Mouse (Mus musculus): ENCODE data around the gene Sema4f. TPM values are rescaled to one million over a fixed set of nuclear protein-coding genes. Genes with fewer than 3 reads are reported as not detected.

Sema4f gene
- polyA plus RNA-seq, 1 experiment from 2014 or later = 1.1 TPM

DNA sequence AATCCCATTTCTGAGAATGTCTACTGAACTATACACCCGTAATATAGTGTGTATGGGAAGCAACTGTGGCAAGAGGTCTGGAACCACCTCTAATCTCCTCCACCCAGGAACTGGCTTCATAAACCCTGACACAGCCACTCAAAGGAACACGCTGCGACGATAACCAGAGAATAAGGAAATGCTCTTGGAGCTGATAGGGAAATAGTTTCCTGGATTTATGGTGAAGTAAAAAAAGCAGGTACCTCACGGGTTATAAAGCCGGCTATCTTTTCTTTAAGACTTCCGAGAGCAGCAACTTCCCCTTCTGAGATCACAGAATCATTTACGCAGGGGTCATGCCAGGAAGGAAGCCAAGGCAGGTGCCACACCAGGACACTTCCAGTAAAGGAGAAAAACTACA lies 37.0 kb downstream of the Sema4f start:
- Histone ChIP-seq H3K9me3 (ENCODE audit: control insufficient read depth, low read length) (no peaks in the 10 kb centered on the region), H3K4me1 (ENCODE audit: control insufficient read depth, insufficient read depth, low read length) (no peaks in the 10 kb centered on the region), H3K4me2 (no peak overlapping the region), H3K36me3 (ENCODE audit: control insufficient read depth, insufficient read depth, low read length) (no peaks in the 10 kb centered on the region), H3K27me3 (ENCODE audit: control insufficient read depth, insufficient read depth, low read length) (no peaks in the 10 kb centered on the region), H3K9ac (ENCODE audit: low read length) (no peak overlapping the region), H3K27ac (ENCODE audit: low read depth, low read length) (no peak overlapping the region), H3K4me3 (ENCODE audit: low read depth, low read length) (no peak overlapping the region)
- no peak for DNase-seq (ENCODE audit: low spot score, missing footprints)
- WGBS = 87% methylated on average over 8 of the region's 8 CpGs
- no peak for ATAC-seq (ENCODE audit: low FRiP score)

GRCm38 (mm10) chr6:82898745-82899144 lies 40.8 kb downstream of the Sema4f start:
- H3K4me2 ChIP-seq = no peak overlapping the region
- no peaks in the 10 kb centered on the region for H3K4me1 ChIP-seq (ENCODE audit: control insufficient read depth, insufficient read depth, low read length)
- no peak overlapping the region for H3K27ac ChIP-seq (ENCODE audit: low read depth, low read length)
- H3K27me3 ChIP-seq (ENCODE audit: control insufficient read depth, insufficient read depth, low read length) = no peaks in the 10 kb centered on the region
- H3K36me3 ChIP-seq (ENCODE audit: control insufficient read depth, insufficient read depth, low read length) = no peaks in the 10 kb centered on the region
- H3K9ac ChIP-seq (ENCODE audit: low read length) = no peak overlapping the region
- ATAC-seq (ENCODE audit: low FRiP score) (no peak), DNase-seq (ENCODE audit: low spot score, missing footprints) (no peak)
- H3K9me3 ChIP-seq (ENCODE audit: control insufficient read depth, low read length) = no peaks in the 10 kb centered on the region
- 68% methylated on average over 4 of the region's 4 CpGs for WGBS
- H3K4me3 ChIP-seq (ENCODE audit: low read depth, low read length) = no peak overlapping the region

DNA sequence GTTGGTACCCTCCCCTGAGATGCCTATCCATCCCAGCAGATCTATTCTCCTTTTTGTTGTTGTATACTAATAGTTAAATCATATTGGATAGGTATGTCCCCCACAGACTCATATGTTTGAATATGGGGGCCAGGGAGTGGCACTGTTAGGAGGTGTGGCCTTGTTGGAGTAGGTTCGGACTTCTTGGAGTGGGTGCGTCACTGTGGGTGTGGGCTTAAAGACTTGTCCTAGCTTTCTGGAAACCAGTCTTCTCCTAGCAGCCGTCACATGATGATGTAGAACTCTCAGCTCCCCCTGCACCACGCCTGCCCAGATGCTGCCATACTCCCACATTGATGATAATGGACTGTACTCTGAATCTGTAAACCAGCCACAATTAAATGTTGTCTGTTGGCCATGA lies 41.3 kb downstream of the Sema4f start:
- no peaks in the 10 kb centered on the region for H3K4me1 ChIP-seq (ENCODE audit: control insufficient read depth, insufficient read depth, low read length)
- H3K4me3 ChIP-seq (ENCODE audit: low read depth, low read length) = no peak overlapping the region
- ATAC-seq (ENCODE audit: low FRiP score) (no peak), DNase-seq (ENCODE audit: low spot score, missing footprints) (no peak)
- H3K9ac ChIP-seq (ENCODE audit: low read length) = no peak overlapping the region
- H3K36me3 ChIP-seq (ENCODE audit: control insufficient read depth, insufficient read depth, low read length) = no peaks in the 10 kb centered on the region
- no peaks in the 10 kb centered on the region for H3K9me3 ChIP-seq (ENCODE audit: control insufficient read depth, low read length)
- H3K27ac ChIP-seq (ENCODE audit: low read depth, low read length) = no peak overlapping the region
- H3K4me2 ChIP-seq = no peak overlapping the region
- 90% methylated on average over 4 of the region's 4 CpGs for WGBS
- H3K27me3 ChIP-seq (ENCODE audit: control insufficient read depth, insufficient read depth, low read length) = no peaks in the 10 kb centered on the region

- WGBS = 38% methylated on average over 3 of the region's 3 CpGs
These were observed 42.3 kb downstream of the Sema4f start for GRCm38 (mm10) chr6:82897311-82897710.

GRCm38 (mm10) chr6:82893415-82893814 lies 46.2 kb downstream of the Sema4f start:
- 59% methylated on average over 3 of the region's 3 CpGs for WGBS
- Histone ChIP-seq H3K4me2 (no peak overlapping the region), H3K9me3 (ENCODE audit: control insufficient read depth, low read length) (no peaks in the 10 kb centered on the region), H3K4me1 (ENCODE audit: control insufficient read depth, insufficient read depth, low read length) (no peaks in the 10 kb centered on the region), H3K36me3 (ENCODE audit: control insufficient read depth, insufficient read depth, low read length) (no peaks in the 10 kb centered on the region), H3K27me3 (ENCODE audit: control insufficient read depth, insufficient read depth, low read length) (no peaks in the 10 kb centered on the region), H3K27ac (ENCODE audit: low read depth, low read length) (no peak overlapping the region), H3K9ac (ENCODE audit: low read length) (no peak overlapping the region), H3K4me3 (ENCODE audit: low read depth, low read length) (no peak overlapping the region)
- no peak for ATAC-seq (ENCODE audit: low FRiP score)
- no peak for DNase-seq (ENCODE audit: low spot score, missing footprints)

More at GRCm38 (mm10) chr6:82897311-82897710, 42.3 kb downstream of the Sema4f start:
- no peaks in the 10 kb centered on the region for H3K9me3 ChIP-seq (ENCODE audit: control insufficient read depth, low read length)
- ATAC-seq (ENCODE audit: low FRiP score) (no peak), DNase-seq (ENCODE audit: low spot score, missing footprints) (no peak)
- H3K27me3 ChIP-seq (ENCODE audit: control insufficient read depth, insufficient read depth, low read length) = no peaks in the 10 kb centered on the region
- no peak overlapping the region for H3K9ac ChIP-seq (ENCODE audit: low read length)
- H3K27ac ChIP-seq (ENCODE audit: low read depth, low read length) = no peak overlapping the region
- H3K4me3 ChIP-seq (ENCODE audit: low read depth, low read length) = no peak overlapping the region
- H3K4me2 ChIP-seq = no peak overlapping the region
- H3K36me3 ChIP-seq (ENCODE audit: control insufficient read depth, insufficient read depth, low read length) = no peaks in the 10 kb centered on the region
- H3K4me1 ChIP-seq (ENCODE audit: control insufficient read depth, insufficient read depth, low read length) = no peaks in the 10 kb centered on the region

DNA sequence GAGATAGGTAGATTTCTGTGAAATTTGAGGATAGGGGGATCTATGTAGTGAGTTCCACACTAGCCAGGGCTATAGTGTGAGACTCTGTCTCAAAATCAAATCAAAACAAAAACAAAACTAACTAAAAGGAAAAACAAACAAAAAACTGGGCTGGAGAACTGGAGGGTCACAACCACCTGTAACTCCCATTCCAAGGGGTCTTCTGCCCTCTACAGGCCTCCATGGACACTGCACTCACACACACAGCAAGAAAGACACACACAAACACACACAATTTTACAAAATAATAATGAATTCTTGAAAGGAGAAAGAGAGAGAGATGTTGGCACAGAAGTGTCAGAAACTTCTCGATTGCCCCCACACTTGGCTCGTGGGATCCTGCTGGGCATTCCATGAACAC lies 47.0 kb downstream of the Sema4f start:
- DNase-seq (ENCODE audit: low spot score, missing footprints) = no peak
- no peak overlapping the region for H3K4me2 ChIP-seq
- 84% methylated on average over 2 of the region's 2 CpGs for WGBS
- no peak overlapping the region for H3K4me3 ChIP-seq (ENCODE audit: low read depth, low read length)
- H3K4me1 ChIP-seq (ENCODE audit: control insufficient read depth, insufficient read depth, low read length) = no peaks in the 10 kb centered on the region
- ATAC-seq (ENCODE audit: low FRiP score) = no peak
- no peaks in the 10 kb centered on the region for H3K36me3 ChIP-seq (ENCODE audit: control insufficient read depth, insufficient read depth, low read length)
- no peaks in the 10 kb centered on the region for H3K9me3 ChIP-seq (ENCODE audit: control insufficient read depth, low read length)
- H3K27ac ChIP-seq (ENCODE audit: low read depth, low read length) = no peak overlapping the region
- H3K9ac ChIP-seq (ENCODE audit: low read length) = no peak overlapping the region
- H3K27me3 ChIP-seq (ENCODE audit: control insufficient read depth, insufficient read depth, low read length) = no peaks in the 10 kb centered on the region

- WGBS = 63% methylated on average over 6 of the region's 6 CpGs
- Histone ChIP-seq H3K27ac (ENCODE audit: low read depth, low read length) (no peak overlapping the region), H3K9ac (ENCODE audit: low read length) (no peak overlapping the region)
These were observed 48.1 kb downstream of the Sema4f start for GRCm38 (mm10) chr6:82891488-82891887.

DNA sequence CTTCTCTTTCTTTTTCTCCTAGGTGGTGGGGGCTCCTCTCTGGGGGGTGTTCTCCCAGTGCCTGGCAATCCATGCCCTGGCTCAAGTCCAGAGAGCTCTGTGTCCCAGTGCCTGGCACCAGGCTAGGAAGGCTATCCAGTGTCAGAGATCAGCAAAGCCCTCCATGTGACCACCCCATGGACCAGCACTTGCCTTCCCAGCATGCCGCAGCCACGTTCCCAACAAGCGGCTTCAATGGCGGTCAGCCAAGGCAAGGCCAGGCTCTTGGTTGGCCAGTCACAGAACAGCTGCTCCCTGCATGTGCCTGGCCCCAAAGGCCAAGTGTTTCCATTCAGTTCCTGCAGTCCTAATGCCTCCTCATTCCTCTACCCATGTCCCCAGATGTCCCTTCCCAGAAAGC lies 53.2 kb downstream of the Sema4f start:
- ATAC-seq (ENCODE audit: low FRiP score) = no peak
- no peak for DNase-seq (ENCODE audit: low spot score, missing footprints)
- H3K9me3 ChIP-seq (ENCODE audit: control insufficient read depth, low read length) = no peaks in the 10 kb centered on the region
- no peak overlapping the region for H3K27ac ChIP-seq (ENCODE audit: low read depth, low read length)
- no peaks in the 10 kb centered on the region for H3K27me3 ChIP-seq (ENCODE audit: control insufficient read depth, insufficient read depth, low read length)
- 92% methylated on average over 4 of the region's 4 CpGs for WGBS
- H3K36me3 ChIP-seq (ENCODE audit: control insufficient read depth, insufficient read depth, low read length) = no peaks in the 10 kb centered on the region
- no peak overlapping the region for H3K9ac ChIP-seq (ENCODE audit: low read length)
- no peak overlapping the region for H3K4me2 ChIP-seq
- H3K4me3 ChIP-seq (ENCODE audit: low read depth, low read length) = no peak overlapping the region
- no peaks in the 10 kb centered on the region for H3K4me1 ChIP-seq (ENCODE audit: control insufficient read depth, insufficient read depth, low read length)

More at GRCm38 (mm10) chr6:82891488-82891887, 48.1 kb downstream of the Sema4f start:
- no peak for DNase-seq (ENCODE audit: low spot score, missing footprints)
- Histone ChIP-seq H3K36me3 (ENCODE audit: control insufficient read depth, insufficient read depth, low read length) (no peaks in the 10 kb centered on the region), H3K27me3 (ENCODE audit: control insufficient read depth, insufficient read depth, low read length) (no peaks in the 10 kb centered on the region), H3K4me2 (no peak overlapping the region), H3K9me3 (ENCODE audit: control insufficient read depth, low read length) (no peaks in the 10 kb centered on the region), H3K4me3 (ENCODE audit: low read depth, low read length) (no peak overlapping the region), H3K4me1 (ENCODE audit: control insufficient read depth, insufficient read depth, low read length) (no peaks in the 10 kb centered on the region)
- no peak for ATAC-seq (ENCODE audit: low FRiP score)

- ATAC-seq (ENCODE audit: low FRiP score) (no peak), DNase-seq (ENCODE audit: low spot score, missing footprints) (no peak)
- no peaks in the 10 kb centered on the region for H3K4me1 ChIP-seq (ENCODE audit: control insufficient read depth, insufficient read depth, low read length)
- H3K36me3 ChIP-seq (ENCODE audit: control insufficient read depth, insufficient read depth, low read length) = no peaks in the 10 kb centered on the region
- no peak overlapping the region for H3K9ac ChIP-seq (ENCODE audit: low read length)
- no peaks in the 10 kb centered on the region for H3K9me3 ChIP-seq (ENCODE audit: control insufficient read depth, low read length)
- whole genome bisulfite sequencing = 85% methylated on average over 4 of the region's 4 CpGs
- H3K27me3 ChIP-seq (ENCODE audit: control insufficient read depth, insufficient read depth, low read length) = no peaks in the 10 kb centered on the region
- H3K4me3 ChIP-seq (ENCODE audit: low read depth, low read length) = no peak overlapping the region
- H3K27ac ChIP-seq (ENCODE audit: low read depth, low read length) = no peak overlapping the region
- no peak overlapping the region for H3K4me2 ChIP-seq
These were observed 53.7 kb downstream of the Sema4f start for GRCm38 (mm10) chr6:82885909-82886308.

GRCm38 (mm10) chr6:82885441-82885840 lies 54.1 kb downstream of the Sema4f start:
- ATAC-seq (ENCODE audit: low FRiP score) = no peak
- Histone ChIP-seq H3K4me3 (ENCODE audit: low read depth, low read length) (no peak overlapping the region), H3K27me3 (ENCODE audit: control insufficient read depth, insufficient read depth, low read length) (no peaks in the 10 kb centered on the region), H3K36me3 (ENCODE audit: control insufficient read depth, insufficient read depth, low read length) (no peaks in the 10 kb centered on the region), H3K4me1 (ENCODE audit: control insufficient read depth, insufficient read depth, low read length) (no peaks in the 10 kb centered on the region), H3K9ac (ENCODE audit: low read length) (no peak overlapping the region), H3K4me2 (no peak overlapping the region), H3K9me3 (ENCODE audit: control insufficient read depth, low read length) (no peaks in the 10 kb centered on the region), H3K27ac (ENCODE audit: low read depth, low read length) (no peak overlapping the region)
- no peak for DNase-seq (ENCODE audit: low spot score, missing footprints)
- 80% methylated on average over 2 of the region's 2 CpGs for WGBS

Data from midbrain, embryonic 11.5 days (tissue).